Mouse (Mus musculus): ENCODE measurements at regions not wholly inside any gene's neighbourhood (a gene's known extent, or its start where the extent isn't known, plus 50 kb on each side); places are given as distances from the start of the nearest gene placed in this dataset.
"Not testable (repeated sequence)": the region's sequence is repeated elsewhere in the genome, so short reads cannot be mapped to it uniquely, and the experiment has no call there.

DNA sequence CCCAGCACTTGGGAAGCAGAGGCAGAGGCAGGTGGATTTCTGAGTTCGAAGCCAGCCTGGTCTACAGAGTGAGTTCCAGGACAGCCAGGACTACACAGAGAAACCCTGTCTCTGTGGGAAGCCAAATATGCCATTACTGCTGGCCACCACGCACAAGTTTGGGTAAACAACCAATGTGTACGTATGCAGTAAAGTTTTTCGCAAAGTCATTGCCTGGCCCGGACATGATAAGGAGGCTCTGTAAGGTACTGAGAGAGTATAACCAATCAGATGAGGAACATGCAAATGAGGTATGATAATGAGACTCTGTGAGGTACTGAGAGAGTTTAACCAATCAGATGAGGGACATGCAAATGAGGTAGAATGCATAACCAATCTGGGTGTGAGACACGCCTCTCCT is 99.5 kb upstream of the Rps6ka3 start:
- TF ChIP-seq CTCF (IDR thresholded peaks at IDR 0.05; ENCODE audit: extremely low read depth, insufficient read length, insufficient replicate concordance, low read depth, low read length); POLR2A (IDR thresholded peaks at IDR 0.05; ENCODE audit: low read depth, low read length): not testable (repeated sequence)

Data from small intestine, adult 2 months (tissue).